Mouse (Mus musculus) urinary bladder, adult 2 months (tissue): Measurements from ENCODE around the gene Atp6v0b. TPM values are rescaled to one million over a fixed set of nuclear protein-coding genes. Genes with fewer than 3 reads are reported as not detected.

Experiments used
- DNase-seq: peaks from one replicate; pipeline ENCODE4 v3.0.0; 2022; ENCODE audit warnings: low spot score
- polyA plus RNA-seq: library from polyadenylated mRNA; depleted of rRNA; stranded (reverse); fragments of >200 nt; gene quantifications from 2 replicates; pipeline ENCODE4 v1.2.3, GENCODE M21; 2012

The Atp6v0b gene
- polyA plus RNA-seq, 1 experiment, result 352 TPM

DNA sequence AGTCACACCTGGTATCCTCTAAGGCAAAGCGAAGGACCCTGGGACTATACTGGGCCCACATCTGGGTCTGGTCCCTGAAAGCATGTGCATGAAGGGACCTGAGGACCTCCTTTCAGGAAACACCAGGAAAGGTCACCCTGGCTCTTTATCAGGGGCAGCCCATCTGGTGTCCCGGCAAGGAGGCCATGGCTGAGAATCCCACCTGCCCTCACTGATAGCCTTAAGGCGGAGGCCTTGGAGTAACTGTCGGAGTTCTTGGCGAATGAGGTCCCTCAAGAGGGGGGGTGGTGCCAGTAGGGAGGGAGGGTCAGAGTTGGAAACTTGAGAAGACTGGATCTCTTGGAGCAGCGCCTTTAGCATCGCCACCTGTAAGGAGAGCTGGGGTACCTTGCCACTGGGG is 15.3 kb downstream of the Atp6v0b start:
- no peak for DNase-seq

DNA sequence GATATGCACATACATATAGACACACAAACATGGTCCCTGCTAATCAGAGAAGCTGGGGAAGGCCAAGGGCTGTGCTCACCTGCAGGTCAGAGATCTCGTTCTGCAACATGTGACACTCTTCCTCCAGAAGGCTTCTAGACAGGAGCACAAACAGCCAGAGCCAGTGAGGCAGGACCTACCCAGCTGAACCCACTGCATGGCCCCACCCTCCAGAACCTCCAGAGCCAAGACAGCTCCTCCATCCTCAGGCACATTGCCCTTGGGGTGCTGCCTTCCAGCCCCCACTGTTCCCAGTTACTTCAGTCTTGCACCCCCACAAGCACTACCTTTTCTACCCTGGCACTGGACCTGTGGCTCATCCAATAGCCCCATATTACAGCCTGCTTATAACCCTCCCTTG is 16.7 kb downstream of the Atp6v0b start:
- DNase-seq, result no peak

DNA sequence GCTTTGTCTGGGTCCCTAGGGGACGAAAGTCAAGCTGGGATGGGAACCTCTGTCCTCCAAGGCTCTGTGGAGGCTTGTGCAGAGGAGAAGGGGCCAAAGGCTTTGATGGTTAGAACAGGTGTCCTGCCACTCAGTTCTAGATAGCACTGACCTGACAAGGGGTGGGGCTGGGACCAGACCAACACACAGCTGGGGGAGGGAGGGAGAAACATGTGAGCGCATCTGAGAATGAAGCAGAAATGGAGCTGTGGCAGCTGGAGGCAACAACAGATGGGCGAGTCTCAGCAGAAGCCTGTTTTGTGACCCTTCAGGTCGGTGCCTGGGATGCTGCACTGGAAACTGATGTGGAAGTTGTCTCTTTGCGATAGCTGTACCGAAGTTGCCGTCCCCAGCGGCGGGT is 17.8 kb downstream of the Atp6v0b start:
- DNase-seq, result no peak

- no peak for DNase-seq
These were observed 19.3 kb downstream of the Atp6v0b start for GRCm38 (mm10) chr4:117867823-117868222.

GRCm38 (mm10) chr4:117867000-117867399 is 20.1 kb downstream of the Atp6v0b start:
- no peak for DNase-seq

GRCm38 (mm10) chr4:117866083-117866482 is 21.1 kb downstream of the Atp6v0b start:
- DNase-seq, result peak; percentile 47

- no peak for DNase-seq
These were observed 24.3 kb downstream of the Atp6v0b start for GRCm38 (mm10) chr4:117862823-117863222.

DNA sequence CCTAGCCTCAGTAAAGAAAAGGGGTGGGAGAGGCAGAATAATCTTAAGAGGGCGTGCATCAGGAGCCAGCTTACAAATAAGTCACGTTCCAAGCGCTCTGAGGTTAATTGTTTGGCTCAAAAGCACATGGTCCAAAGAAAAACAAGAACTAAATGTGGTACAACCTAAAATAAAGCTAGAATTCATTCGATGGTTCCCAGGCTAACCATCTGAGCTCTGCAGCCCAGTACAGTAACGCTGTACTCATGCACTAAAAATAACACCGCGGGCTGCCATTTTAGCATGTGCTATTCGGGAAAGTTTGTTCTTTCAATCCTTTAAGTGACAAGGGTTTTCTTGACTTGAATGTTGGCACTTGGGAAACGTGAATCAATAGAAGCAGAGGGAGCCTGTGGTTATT is 26.6 kb downstream of the Atp6v0b start:
- no peak for DNase-seq

- peak; percentile 60 for DNase-seq
These were observed 28.3 kb downstream of the Atp6v0b start for GRCm38 (mm10) chr4:117858794-117859193.

- no peak for DNase-seq
These were observed 32.0 kb downstream of the Atp6v0b start for GRCm38 (mm10) chr4:117855146-117855545.

- no peak for DNase-seq
These were observed 34.8 kb downstream of the Atp6v0b start for GRCm38 (mm10) chr4:117852152-117852868.

DNA sequence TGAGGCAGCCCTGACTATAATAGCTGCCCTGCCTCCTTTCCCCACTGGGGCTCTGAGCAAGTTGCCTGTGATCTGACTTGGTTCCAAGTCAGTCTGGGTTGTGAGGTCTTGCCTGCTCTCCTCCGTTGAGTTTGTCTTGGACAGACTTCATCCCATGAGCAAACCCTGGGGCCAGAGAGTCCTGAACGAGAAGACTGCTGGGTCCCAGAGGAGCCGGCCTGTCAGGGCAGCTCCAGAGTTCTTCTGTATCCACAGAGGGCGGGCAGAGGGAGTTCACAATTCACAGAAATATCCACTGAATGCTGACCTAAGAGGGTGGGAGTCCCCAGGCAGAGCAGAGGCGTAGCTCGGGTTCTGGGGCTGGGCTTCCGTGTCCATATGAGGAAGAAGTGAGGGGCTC is 36.3 kb downstream of the Atp6v0b start:
- DNase-seq, result no peak

DNA sequence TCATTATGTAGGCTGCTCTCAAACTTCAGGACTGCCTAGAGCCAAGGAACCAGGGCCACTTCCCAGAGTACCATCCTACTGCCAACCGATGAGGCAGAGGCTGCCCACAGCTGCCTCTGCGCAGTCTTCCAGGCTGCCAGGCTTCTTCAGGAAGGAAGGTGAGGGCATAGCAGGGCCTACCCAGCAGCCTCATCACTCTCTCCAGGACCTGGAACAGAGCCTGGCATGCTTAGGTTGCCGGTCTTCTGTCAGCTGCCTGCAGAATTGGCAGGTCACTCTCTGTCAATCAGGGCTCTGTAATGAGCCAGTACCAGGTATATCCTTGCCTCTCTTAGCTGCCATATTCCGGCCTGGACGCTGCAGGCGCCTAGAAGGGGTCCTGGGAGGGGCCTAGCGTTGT is 37.0 kb downstream of the Atp6v0b start:
- DNase-seq, result no peak

GRCm38 (mm10) chr4:117849506-117849905 is 37.6 kb downstream of the Atp6v0b start:
- DNase-seq, result no peak

DNA sequence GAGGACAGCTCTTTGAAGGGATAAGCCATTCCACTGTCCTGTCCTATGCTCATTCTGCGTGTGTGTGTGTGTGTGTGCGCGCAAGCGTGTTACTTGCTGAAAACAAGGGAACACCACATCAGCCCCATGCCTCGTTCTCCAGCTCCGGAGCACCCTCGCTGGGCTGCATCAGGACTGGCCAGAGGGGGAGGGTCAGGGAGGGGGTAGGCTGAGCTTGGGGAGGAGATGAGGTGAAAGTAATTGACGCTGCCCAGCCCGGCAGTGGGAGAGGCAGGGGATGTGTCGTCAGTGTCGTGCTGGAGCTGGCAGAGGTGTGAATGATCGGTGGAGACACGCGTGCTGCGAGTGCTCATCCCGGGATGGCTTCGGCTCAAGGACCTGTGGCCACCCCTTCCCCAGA is 38.1 kb downstream of the Atp6v0b start:
- DNase-seq, result no peak

DNA sequence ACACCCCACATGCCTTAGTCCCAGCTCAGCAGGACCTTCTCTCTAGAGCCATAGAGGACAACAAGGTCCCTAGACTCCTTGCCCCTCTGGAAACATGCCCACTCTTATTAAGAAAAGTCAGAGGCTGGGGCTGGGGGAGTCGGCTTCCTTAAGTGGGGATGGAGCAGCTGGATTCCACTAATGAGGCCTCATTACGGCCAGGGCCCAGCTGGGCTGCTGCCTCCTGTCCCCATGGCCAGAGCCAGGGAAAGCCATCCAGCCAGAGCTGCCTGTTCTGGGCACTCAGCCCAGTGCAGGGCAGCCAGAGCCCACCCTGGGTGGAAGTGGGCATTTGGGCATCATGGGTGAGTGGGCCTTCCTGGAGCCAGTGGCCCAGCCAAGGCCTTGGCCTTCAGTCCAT is 40.1 kb downstream of the Atp6v0b start:
- DNase-seq, result no peak

DNA sequence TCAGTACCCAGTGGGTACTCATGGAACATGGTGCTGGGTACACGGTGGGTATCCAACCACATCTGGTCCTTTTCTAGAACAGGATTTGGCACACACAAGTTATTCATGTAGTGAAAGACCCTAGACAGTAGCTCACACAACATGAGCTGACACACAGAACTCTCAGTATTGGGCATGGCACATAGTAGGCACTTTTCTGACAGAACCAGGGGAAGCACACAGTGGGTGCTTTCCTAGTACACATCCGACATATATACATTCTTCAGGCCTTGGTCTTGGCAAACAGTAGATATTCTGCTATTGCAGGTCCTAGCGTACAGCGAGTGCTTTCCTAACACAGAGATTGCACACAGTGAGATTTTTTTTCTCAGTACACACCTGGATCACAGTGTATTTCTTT is 40.9 kb downstream of the Atp6v0b start:
- no peak for DNase-seq

GRCm38 (mm10) chr4:117845316-117845715 is 41.8 kb downstream of the Atp6v0b start:
- DNase-seq, result no peak

DNA sequence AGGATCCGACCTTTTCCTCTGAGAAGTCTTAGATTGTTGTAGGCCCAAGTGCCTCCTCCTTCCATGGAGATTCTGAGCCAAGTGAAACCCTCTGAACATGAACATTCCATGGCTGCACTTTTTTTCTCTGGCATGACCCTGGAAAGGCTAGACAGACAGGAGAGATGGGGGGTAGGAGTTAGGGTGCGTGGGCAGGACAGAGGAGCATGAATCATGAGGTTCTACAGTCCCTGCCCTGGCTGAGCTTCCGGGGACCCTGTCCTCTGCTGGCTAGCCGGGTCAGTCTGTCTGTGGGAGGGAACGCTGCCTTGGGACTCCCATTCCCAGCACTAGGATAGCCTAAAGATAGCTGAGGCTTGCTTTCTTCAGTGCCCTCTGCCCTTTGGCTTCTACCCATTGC is 42.7 kb downstream of the Atp6v0b start:
- no peak for DNase-seq

- DNase-seq, result no peak
These were observed 44.0 kb downstream of the Atp6v0b start for GRCm38 (mm10) chr4:117843101-117843500.

DNA sequence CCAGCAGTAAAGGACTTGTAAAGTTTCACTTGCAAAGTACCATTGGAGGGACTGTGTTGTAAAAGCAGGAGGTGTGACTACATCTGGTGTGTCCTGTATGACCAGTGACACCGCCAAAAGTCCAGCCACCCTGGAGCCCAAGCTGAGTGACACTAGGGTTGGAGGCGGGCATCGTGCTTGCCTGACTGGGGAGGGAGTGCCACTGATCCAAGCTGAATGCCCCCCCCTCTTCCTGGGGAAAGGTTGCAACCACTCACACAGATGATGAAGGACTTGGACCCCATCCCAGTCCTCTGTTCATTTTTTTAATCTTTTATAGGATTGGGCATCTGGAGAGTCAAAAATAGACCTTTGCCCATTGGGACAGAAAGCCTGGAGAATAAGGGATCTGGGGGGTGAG is 45.6 kb downstream of the Atp6v0b start:
- DNase-seq, result no peak

- no peak for DNase-seq
These were observed 46.3 kb downstream of the Atp6v0b start for GRCm38 (mm10) chr4:117840821-117841220.

- no peak for DNase-seq
These were observed 47.8 kb downstream of the Atp6v0b start for GRCm38 (mm10) chr4:117839366-117839765.

DNA sequence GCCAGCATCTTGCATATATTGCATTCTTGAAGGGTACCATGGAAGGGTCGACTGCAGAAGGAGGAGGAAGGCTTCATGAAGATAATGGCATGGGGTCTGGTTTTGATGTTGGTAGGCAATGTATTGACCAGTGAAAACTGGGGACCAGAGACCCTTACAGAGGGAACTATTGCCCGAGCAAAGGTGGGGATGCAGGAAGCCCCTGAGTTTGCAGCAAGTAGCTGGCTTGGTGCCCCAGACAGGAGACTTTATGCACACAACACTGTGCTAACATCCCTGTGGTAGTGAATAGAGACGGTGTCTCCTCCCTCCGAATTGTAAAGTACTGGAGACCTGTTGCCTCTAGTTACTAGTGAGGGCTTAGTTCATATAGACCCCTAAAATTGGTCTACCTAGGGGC is 49.9 kb downstream of the Atp6v0b start:
- DNase-seq, result no peak
